Mouse (Mus musculus) cerebellum, adult 2 months (tissue): ENCODE results near the gene Armc12.

Experiments
- CTCF ChIP-seq: fragments of 200-500 bp; IDR thresholded peaks from 2 replicates; pipeline ENCODE4 v1.5.1; 2011; ENCODE audit warnings: low read depth, mild to moderate bottlenecking, control low read depth, low read length, moderate library complexity, borderline replicate concordance; ENCODE audit not compliant: insufficient read depth
- POLR2A ChIP-seq: fragments of 200-500 bp; IDR thresholded peaks from 2 replicates; pipeline ENCODE4 v1.6.1; 2011; ENCODE audit warnings: low read length, control low read depth, borderline replicate concordance; ENCODE audit not compliant: insufficient read depth

GRCm38 (mm10) chr17:28581056-28581455, 50.5 kb downstream of the Armc12 start:
- TF ChIP-seq CTCF (no peak), POLR2A (no peak)
